Mouse (Mus musculus) liver (tissue): Measurements from ENCODE around the gene Rcsd1.

ENCODE experiments used
- DNase-seq: peaks from one replicate; pipeline ENCODE4 v3.0.0-alpha.2; 2020; ENCODE audit warnings: mixed read lengths

The Rcsd1 gene

DNA sequence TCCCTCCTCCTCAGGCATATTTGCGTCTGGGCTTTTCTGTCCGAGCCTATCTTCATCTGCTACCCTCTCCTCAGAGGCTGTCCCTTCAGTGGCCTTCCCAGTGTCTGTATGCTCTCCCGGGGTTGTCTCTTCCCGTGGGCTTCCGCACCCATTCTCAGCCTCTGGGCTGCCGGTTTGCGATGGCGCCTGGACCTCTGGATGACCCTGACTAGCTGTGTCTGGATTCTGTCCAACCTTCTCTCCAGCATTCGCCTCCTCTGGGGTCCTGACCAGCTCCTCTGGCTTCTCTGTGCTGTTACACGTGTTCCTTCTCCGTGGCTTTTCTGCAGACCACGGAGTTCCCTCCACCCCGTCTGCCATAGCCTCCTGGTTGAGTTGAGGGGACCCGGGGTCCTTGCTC is 54.1 kb downstream of the Rcsd1 start:
- no peak for DNase-seq

DNA sequence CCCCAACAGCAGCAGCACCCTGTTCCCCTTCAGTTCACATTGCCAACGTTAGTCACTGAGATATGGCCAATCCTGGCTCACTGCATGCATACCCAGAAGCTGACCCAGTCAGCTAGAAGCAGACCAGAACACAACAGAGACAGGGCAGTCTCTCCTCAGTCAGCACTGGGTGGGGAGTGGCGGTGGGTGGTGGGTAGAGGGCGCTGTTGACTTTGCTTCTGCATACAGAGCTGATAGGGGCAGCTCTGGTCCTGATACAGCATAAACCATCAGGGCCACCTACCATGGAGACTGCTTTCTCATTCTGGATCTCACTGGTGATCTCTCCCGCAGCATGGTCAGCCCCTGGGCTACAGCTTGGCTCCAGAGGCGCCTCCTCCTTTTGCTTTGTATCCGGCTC is 54.5 kb downstream of the Rcsd1 start:
- DNase-seq = peak; percentile 61

DNA sequence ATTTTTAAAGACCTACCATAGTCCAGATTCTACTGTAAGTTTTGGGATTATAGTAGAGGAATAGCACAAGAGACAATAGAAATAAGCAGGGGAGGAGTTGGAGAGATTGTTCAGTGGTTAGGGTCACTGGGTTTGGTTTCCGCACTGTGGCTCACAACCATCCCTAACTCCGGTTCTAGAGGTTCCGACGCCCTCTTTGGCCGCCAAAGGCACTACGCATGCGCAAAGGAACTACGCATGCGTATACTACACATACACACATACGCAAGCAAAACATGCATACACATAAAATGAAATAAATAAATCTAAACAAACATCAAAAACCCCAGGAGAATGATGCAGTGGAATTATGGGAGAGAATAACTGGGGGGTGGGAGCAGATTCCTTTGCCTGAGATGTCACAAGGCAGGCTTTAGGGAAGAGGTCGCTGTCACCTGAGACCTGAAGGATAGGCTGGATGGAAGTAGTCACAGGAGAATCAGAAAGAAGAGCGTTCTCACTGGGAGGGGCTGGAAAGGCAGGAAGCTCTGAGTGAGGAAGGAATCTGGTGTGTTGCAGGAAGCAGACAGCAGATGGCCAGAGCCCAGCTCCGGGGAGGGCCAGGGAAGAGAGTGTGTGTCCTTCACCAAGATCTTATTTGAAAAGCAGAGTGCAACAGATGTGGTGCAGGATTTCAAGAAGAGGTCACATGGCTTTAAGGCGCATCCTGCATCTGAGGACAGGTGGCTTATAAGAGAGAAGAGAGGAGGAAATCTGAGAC is 56.3 kb downstream of the Rcsd1 start:
- no peak for DNase-seq

DNA sequence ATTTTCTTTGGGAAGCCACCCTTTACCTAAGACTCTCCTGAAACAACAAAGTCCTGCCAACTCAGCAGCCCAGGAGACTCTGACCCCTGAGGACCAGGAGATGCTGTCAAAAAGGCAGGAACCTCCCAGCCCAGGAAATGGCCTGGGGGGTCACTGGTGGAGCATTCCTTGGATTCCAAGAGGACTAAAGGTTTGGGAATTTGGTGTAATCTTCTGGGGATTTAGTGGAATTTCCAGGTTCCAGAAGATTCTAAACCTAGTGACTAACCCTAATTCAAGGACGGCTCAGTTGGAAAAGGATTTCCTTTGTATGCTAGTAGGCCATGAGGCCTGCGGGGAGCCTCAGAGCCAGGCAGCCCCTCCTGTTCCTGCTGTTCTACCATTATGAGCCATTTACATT is 57.0 kb downstream of the Rcsd1 start:
- DNase-seq = no peak

DNA sequence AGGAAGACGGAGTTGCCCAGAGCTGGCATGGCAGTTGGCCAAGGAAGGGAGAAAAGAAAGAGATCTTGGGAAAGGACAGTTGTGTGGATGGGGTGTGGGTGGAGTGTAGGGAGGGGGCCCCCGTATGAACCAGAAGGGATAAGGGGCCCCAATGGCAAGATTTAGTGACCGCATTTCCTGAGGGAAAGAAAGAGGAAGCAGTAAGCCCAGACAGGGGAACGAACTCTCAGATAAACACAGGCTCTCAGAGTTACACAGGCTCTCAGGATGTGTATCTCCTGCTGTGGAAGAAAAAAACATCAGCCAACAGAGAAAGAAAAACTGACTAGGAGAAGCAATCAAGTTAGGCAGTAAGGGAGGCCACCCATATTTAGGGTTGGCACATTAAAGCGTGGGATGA is 58.4 kb downstream of the Rcsd1 start:
- no peak for DNase-seq

DNA sequence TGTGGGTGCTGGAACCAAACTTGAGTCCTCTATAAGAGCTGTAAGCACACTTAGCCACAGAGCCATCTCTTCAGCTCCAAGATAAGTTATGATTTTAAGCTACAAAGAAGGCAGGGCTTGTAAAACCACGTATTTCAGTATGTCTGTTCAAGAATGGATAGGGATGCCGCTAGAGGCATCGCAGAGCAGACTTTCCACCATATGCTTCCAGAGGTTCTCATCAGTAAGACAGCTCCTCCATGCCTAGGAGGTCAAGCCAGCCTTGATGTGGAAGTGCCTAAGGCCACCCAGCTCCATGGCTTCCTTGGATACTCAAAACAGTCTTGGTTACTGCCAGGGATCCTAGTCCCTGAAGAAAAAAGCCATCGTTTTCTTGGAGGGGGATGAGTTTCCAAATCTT is 64.5 kb downstream of the Rcsd1 start:
- no peak for DNase-seq

DNA sequence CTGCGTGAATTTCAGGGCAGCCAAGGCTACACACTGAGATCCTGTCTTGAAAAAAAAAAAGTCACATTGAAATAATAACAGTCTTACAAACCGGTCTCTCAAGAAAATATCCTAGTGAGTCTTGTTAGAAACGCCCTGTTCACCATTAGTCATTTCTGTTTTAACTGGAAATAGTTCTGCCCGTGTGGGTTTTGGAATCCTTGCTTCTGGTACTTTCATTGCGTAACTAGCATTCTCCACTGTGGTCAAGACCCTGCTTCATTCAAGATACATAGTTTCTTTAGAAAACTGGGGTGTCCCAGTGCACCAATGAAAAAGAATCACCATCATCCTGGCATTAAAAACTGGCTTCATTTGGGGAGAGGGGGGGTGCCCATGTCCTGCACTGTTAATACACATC is 65.8 kb downstream of the Rcsd1 start:
- no peak for DNase-seq

DNA sequence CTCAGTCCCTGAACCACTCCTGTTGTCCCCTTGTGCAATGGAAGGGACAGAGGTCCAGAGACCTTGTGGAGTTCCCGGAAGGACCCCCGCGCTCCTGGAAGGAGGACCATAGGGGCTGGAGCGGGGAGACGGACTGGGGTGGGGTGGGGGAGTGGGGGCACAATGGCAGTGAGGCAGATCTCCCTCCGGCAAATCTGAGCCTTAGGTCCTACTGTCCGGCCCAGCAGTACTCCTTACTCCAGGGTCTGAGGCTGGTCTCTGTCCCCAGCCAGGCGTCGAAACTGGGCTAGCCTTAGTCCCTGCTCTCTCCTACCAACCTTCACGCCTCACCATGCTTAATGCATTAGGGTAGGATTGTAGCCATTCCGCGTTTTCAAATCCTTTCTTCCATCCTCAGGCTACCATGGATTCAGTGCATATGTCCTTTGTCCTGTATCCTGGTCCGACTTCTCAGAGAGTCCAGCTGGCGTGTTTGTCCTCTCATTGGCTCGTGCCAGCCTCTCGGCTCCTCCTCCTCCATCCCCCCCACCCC is 66.7 kb downstream of the Rcsd1 start:
- peak; percentile 41 for DNase-seq

DNA sequence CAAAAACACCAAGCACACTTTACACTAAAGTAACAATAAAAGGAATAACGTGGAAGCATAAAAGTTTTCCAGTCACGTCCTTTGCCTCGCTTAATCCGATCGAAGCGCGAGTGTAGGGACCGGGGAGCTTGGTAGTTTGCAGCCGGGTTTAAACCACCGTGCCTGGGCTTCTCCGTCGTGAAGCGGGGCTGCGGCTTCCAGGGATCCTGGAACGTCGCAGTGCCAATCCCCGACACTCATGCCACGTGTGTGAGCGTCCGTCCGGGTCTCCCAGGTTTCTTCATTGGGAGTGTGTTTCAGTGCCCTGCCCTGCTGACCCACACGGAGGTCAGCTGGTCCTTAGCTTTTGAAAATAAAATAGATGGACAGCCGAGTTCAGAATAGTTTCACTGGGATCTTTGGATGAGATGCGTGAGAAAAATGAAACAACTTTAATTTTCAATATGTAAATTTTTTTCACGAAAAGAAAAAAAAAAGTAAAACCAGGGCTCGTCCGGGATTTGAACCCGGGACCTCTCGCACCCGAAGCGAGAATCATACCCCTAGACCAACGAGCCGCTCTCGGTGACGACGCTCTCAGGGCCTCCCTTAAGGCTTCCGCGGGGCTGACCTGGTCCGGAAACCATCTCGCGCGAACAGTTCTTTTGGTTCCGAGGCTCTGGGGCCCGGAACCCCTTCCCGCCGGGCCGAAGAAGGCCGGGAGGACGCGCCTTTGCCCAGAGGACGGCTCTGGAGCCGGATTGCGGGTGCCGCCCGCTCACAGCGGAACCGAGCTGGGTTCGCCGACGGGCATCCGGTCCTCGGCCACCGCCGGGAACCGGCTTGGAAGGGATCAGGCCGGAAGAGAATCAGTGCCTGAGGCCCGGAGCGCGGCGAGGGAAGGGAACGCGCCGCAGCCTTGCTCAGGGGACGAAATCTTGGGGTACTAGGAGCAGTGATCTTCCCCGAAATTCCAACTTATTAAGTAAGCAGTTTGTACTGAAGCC is 67.5 kb downstream of the Rcsd1 start:
- DNase-seq = peak; percentile 87

DNA sequence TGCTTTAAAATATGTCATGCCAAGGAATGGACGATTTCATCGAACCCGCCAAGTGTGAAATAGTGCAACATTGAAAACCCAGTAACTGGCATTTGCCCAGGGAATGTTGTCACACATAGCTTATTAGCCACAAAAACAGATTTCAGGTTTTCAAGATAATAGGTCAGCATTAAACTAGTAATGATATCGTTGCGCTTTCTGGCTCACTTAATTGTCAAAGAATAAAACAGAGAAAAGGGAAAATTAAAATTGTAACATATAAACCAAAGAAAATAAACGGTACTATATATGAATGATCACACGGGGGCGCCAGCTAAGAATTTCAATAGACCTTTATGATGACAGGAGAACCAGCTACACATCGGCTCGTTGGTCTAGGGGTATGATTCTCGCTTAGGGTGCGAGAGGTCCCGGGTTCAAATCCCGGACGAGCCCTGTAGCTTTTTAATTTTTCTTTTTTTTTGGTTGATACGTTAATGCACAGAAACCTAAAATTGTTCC is 68.2 kb downstream of the Rcsd1 start:
- DNase-seq = peak; percentile 72

DNA sequence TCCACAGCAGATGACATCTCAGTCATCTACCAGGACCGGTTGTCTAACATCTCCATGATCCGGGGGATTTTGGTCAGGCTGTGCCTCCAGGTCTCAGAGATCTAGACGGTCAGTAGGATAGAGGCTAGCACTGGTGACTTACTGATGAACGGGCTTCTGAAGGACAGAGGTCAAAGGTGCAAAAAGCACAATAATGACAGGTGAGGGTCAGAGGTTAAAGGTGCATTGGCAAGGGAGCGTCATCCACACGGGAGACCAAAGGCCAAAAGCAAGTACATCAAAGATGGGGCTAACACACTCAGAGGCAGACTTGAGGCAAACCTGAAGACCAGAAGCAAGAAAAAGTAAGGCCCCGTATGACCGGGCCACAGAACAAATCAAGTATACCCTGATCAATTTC is 73.3 kb downstream of the Rcsd1 start:
- DNase-seq = no peak

DNA sequence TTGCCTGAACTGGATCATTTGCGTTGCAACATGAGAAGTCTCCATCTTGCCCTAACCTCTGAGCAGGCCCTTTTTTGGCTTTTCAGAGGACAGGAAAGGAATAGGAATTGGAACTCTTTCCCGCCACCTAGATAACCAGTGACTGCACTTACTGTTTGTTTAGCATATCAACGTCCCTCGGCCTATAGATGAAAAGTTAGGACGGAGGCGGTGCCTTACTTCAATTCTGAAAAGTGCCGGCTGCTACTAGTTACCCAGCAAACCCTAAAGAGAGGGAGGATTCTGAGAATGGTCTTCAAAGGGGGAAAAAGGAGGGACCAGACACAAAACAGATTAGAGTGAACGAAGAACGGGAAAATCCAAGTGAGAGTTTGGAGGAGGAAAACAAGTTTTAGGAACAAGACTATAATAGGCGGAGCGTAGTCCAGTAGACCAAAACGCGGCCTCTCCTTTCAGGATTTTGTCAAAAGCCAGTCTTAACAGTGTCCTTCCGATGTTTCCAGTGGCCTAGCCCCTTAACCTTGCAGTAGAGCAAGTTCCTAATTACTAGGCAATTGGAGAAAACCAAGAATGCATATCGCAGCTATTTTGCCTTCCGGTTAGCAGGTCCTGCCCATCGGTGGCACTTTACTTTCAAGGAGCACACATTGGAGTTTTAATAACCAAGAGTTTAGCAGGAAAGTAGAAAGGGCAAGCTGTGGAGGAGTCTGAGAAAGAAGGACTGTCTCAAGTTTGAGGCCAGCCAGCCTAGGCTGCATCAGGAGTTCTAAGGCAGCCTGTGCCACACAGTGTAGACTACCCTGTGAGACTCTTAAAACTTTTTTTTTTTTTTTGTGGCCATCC is 74.3 kb downstream of the Rcsd1 start:
- DNase-seq = no peak

DNA sequence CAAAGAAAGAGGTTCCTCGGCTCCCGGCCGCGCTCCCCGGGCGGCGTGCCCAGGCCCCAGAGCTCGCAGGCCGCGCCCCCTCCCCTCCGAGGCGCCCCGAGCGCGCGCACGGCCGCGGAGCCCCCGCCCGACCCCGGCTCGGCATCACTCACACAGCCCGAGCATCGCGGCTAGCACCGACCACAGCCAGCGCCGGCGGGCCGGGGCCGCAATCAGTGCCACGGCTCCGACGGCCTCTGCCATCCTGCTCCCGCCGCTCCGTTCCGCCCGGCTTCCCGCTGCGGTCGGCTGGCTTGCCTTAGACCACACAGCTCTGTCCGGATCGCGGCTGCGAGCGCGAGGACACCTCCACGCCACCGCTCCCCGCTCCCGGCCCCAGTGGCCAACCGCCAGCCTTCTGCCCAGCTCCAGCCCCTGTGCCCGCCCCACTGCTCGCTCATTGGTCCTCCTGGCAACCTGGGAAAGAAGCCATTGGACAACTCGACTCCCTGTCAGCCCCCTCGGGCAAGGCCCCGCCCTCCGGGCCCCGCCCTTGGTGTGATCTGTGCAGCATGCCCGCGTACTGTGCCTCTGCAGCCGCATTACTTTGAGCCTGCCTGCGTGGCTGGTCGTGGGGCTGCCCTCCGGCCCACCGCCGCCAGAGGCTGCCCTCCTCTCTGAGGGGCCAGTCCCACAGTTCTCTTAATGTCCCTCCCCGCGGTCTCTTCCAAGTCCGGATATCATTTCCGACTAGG is 75.2 kb downstream of the Rcsd1 start, which contains the start of gene Mpzl1:
Gene Mpzl1, minus strand, starts transcription at position 388 of the 734 bp plus-strand sequence.
- peak; percentile 98 for DNase-seq

DNA sequence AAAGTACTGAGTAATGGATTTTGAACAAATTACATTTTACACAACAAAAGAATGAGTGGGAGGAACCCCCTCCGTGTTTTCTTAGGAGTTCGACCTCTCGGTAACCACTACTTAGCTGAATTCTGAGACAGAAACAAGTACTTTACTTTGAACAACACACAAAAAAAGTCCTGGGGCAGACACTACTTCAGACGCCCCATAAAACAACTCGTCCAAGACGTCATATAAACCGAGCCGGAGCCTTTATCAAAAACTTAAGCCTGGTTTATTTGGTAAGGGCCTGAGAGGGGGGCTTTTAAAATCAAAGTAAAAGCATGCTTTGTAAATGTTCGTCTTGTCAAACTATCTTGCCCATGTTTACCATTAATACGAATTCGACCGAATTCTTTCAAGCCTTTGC is 76.2 kb downstream of the Rcsd1 start:
- DNase-seq = no peak

DNA sequence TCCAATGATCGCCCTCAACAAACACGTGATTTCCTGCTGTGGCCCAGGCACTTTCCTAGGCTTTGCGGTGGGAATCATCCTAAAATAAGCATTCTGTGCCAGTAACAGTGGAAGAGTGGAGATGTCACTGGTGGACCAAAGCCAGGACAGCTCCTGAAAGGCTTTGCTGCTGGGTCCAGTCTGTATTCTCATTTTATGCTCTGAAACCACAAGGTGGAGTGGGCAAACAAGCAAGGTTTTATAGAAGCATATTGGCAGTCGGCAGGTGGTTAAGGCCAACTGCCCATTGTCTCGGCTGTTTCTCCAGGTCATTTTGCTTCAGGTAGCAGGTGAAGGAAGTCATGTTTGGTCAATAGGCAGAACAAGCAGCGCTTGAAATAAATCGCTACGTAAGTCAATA is 78.4 kb downstream of the Rcsd1 start:
- DNase-seq = no peak

DNA sequence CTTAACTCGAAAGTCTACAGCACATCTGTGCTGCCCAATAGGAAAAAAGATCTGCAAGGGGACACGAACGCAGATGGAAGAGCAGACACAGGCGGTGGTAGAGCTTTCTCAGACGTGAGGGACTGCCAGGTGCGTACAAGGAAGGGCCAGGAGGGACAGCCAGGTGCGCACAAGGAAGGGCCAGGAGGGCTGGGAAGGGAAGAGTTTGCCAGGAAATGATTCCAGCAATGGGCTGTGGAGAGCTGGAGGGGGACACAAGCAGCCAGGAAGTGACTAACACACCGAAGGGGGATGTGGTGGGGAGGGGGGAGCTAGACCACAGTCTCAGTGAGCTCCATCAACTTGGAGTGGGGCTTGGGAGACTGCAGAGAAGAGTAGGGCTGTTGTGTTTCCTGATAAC is 79.6 kb downstream of the Rcsd1 start:
- no peak for DNase-seq

DNA sequence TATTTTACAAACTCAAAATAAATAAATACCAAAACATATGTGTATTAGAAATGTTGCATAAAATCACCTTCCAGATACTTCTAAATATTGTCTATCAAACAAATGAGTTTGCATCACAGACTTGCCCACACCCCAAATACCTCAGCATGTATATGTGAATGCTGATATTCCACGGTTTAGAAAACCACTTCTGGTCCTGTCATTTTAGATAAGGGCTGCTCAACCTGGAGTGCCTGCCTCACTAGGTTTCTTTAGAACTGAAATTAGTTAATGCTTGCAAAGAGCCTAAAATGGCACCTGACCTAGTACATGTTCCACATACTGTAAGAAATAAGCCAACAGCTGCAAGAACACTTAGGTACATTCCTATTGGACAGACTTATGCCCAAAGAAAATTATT is 81.0 kb downstream of the Rcsd1 start:
- DNase-seq = no peak

DNA sequence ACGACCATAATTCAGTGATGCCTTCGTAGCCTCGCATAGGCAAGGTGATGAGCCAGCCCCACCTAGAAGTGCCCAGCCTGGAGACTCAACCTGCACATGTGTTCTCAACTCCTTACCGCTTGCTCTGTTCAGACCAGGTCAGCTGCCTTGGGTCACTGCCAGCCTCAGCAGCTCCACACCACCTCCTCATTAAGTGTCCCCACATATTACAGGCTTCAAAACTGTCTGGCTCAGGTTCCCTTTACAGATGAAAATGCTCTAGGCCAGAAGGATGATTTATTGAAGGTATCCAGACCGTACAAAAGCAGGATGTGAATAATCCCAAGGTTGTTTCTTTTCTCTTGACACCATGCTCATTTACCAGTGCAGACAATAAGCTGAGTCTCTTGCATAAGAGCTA is 83.7 kb downstream of the Rcsd1 start:
- DNase-seq = no peak

DNA sequence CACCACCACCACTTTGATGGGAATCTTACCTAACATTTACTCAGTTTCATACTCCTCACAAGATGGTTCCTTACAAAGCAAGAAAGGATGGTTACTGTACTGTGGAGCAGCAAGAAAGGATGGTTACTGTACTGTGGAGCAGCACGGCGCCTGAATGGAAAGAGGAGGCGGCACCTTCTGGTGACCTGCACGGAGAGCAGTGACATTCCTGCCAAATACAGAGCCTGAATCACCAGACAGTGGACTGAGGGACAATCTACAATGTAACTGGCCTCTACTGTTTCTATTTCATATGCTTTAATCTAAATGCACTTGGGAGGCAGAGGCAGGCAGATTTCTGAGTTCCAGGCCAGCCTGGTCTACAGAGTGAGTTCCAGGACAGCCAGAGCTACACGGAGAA is 84.5 kb downstream of the Rcsd1 start:
- no peak for DNase-seq

DNA sequence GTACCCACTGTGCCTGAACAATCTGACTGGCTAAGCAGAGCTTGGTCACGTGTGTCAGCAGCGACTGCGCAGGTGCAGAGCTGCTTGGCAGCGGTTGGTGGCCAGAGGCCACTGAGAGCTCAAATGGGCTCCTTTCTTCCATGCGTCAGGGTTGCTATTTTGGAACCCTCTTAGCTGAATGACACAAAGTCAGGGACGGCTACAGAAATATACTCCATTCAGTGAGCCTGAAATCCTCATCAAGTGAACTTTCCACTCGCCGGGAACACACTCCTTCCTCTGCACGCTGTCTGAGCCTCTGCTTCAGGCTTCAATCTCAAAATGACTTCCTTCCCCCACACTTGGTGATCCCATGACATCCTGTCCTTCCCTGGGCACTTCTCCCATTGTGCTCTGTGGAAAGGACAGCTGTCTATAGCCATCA is 91.3 kb downstream of the Rcsd1 start:
- DNase-seq = no peak

DNA sequence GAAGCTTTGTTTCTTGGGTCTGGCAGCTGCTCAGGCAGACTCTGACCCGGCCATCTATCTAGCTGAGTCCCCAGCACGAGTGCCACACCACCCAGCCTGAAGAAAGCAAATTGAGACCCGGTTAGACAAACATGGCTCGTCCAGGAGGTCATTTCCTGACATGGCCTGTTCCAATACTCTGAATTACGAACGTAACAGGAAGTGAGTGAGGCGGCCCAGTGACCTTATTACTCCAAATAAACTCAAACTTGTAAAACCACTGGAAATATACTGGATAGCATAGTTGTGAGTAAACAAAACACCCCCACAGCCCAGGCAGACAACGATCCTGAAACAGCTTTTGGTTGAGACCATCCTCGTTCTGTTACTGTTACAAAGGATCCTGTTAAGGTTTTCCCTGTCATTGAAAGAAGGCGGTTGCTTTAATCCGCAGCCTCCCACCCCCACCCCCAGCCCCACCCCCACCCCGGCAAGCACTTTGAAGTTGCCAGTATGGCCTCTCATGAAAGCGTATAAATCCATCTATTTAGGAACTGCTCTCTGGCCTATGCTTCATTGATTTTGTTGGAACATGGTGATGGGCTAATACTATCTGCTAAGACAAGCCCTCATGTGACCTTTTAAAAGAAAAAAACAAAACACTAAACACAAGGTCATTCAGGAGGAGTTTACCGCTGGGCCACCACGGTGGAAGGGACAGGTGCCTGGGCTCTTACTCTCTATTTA is 92.2 kb downstream of the Rcsd1 start:
- DNase-seq = peak; percentile 42
